Mouse (Mus musculus) C2C12 (cell line): ENCODE measurements around the gene Loxl4.

Source experiments
- CEBPB ChIP-seq: IDR thresholded peaks from one replicate; pipeline ENCODE4 v1.6.1; 2011; ENCODE audit warnings: low read depth, mild to moderate bottlenecking, control low read depth, moderate library complexity
- CTCF ChIP-seq: IDR thresholded peaks from one replicate; pipeline ENCODE4 v1.5.1; 2011; ENCODE audit not compliant: control insufficient read depth, insufficient read depth, insufficient read length
- MAX ChIP-seq: IDR thresholded peaks from one replicate; pipeline ENCODE4 v1.6.1; 2011; ENCODE audit warnings: mild to moderate bottlenecking, control low read depth
- MYOD1 ChIP-seq: IDR thresholded peaks from one replicate; pipeline ENCODE4 v1.6.1; 2011; ENCODE audit warnings: low read depth; ENCODE audit not compliant: control insufficient read depth, insufficient read length
- MYOG ChIP-seq: IDR thresholded peaks from one replicate; pipeline ENCODE4 v1.6.1; 2011; ENCODE audit not compliant: control insufficient read depth, insufficient read length; ENCODE audit errors: extremely low read depth

- TF ChIP-seq CTCF (no peak), CEBPB (no peak), MYOD1 (no peak), MAX (no peak), MYOG (no peak)
Observed at GRCm38 (mm10) chr19:42636631-42637030, 24.0 kb upstream of the Loxl4 start.
